Mouse (Mus musculus): ENCODE data around the gene Arrdc5. TPM values are rescaled to one million over a fixed set of nuclear protein-coding genes. Genes with fewer than 3 reads are reported as not detected.

Arrdc5 gene
- total and polyA plus RNA-seq, 3 experiments = not detected

DNA sequence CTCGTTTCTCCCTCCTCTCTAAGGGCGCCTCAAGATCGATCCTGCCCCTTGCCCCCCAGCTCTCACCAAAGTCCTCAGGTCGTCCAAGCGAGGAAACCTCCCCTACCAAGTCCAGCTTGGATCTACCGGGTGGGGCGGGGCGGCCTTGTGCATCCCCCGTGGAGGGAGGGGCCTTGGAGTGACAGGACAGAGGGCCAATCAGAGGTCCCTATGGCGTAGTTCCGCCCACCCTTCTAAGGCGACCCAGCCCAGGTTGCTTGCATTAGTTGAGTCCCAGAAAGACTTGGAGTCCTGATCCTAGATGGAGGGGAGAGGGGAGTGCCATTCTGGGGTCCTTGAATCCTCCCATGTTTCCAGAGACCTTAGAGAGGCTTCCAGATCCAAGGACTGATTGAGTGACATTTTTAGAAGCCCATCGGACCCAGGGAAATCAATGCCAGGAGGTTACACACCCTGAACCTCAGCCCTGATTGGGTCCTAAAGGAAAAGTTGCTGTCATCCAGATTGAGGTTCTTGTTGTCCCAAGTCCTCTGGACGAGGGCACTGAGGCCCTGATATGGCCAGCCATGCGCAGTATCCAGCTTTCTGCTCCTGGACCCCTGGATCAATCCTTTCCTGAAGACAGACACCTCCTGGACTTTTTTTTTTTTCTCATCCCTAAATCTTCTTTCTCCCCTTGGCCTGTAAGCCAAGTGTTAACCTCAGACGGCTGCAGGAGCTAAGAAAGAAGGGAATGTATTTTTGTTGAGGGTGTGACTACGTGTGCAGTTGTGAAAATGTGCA is 9.5 kb downstream of the Arrdc5 start (continued):
- TF ChIP-seq POLR2A (IDR thresholded peaks at IDR 0.05; ENCODE audit: control insufficient read depth in 1 of 2, insufficient read depth in 1 of 2, low read depth in 1 of 2, low read length in 2 of 2, poor library complexity in 1 of 2) (peak; percentile 43 to 44; a peak in 1 of 4 replicates), SMC3 (IDR thresholded peaks at IDR 0.05; ENCODE audit: low read depth, low read length) (no peak), BHLHE40 (IDR thresholded peaks at IDR 0.05; ENCODE audit: borderline replicate concordance, low read depth, low read length) (0 out of 2 replicates have a peak, but pooled peaks have one; percentile 18), JUND (IDR thresholded peaks at IDR 0.05; ENCODE audit: low read depth, low read length) (no peak), MEF2A (IDR thresholded peaks at IDR 0.05; ENCODE audit: extremely low read depth, insufficient replicate concordance, low read depth, low read length, poor library complexity, severe bottlenecking) (no peak), ELF1 (IDR thresholded peaks at IDR 0.05; ENCODE audit: low read depth, low read length) (peak; percentile 69), EP300 (IDR thresholded peaks at IDR 0.05; ENCODE audit: low read depth in 1 of 2, low read length in 2 of 2) (no peak), CHD1 (IDR thresholded peaks at IDR 0.05; ENCODE audit: low read depth, low read length) (no peak), RCOR1 (IDR thresholded peaks at IDR 0.05; ENCODE audit: low read depth, low read length) (0 out of 2 replicates have a peak, but pooled peaks have one; percentile 15), ZKSCAN1 (IDR thresholded peaks at IDR 0.05; ENCODE audit: low read depth, low read length) (no peak), ZC3H11A (IDR thresholded peaks at IDR 0.05; ENCODE audit: low read depth, low read length) (no peak), GATA1 (IDR thresholded peaks at IDR 0.05; ENCODE audit: low read depth, low read length) (no peak), MAFK (IDR thresholded peaks at IDR 0.05; ENCODE audit: borderline replicate concordance, low read depth, low read length) (no peak), CHD2 (IDR thresholded peaks at IDR 0.05; ENCODE audit: low read length) (peak; percentile 50), E2F4 (IDR thresholded peaks at IDR 0.05; ENCODE audit: borderline replicate concordance, low read depth, low read length) (no peak), POLR2AphosphoS5 (IDR thresholded peaks at IDR 0.05; ENCODE audit: borderline replicate concordance, low read depth, low read length) (no peak), USF1 (IDR thresholded peaks at IDR 0.05; ENCODE audit: low read depth, low read length) (0 out of 2 replicates have a peak, but pooled peaks have one; percentile 16)

DNA sequence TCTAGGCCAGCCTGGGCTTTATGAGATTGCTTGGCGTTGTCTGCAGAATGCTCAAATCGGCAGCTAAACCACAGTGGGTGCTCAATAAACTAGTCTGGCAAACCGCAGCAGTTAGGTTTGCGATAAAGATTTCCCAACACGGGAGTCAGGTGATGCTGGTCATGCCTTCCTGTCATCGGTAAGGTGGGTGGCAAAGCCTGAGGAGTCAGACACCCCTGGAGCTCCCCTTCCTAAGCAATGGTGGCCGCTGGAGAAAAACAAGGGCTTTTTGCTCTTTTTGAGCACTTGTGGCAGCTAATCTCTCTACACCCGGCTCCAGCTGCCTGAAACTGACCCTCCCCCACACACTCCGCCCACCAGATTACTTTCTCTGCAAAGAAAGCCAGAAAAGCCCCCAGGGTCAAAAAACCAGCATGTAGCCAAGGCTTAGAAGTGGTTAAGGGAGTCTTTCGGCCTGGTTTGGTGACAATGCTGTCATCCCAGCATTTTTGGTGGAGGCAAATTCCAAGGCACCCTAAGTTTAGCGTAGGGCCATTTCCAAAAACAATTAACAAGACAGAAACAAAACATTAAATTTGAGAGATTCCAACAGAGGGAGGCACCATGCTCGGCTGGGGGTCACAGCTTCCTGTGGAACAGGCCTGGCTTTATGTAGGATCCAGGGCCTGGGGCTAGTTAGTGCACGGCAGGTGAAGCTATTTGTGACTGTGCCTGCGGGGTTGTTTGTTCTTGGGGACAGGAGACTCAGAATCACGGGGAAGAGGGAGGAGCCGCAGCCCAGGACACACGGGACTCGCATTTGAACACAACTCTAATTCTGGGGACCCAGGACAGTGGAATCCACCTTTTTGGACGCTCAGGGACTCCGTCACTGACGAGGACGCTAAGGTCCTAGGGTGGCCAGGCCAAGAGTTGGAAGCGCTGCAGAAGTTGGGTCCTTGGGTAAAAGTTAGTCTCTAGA is 10.4 kb downstream of the Arrdc5 start:
- DNase-seq (ENCODE audit: low read depth, low spot score) = peak; percentile 72
- Histone ChIP-seq H3K9me3 (replicated peaks; ENCODE audit: insufficient read depth, low read length) (no peaks in the 10 kb centered on the region), H3K4me1 (ENCODE audit: control insufficient read depth in 1 of 2, insufficient read depth in 2 of 2, low read length in 2 of 2) (peaks cover 6 to 36% of the 10 kb centered on the region in 2 experiments; a peak in 3 of 4 replicates), H3K4me3 (ENCODE audit: control insufficient read depth in 1 of 2, insufficient read depth in 1 of 2, low read depth in 2 of 2, low read length in 2 of 2) (peak overlapping the region; percentile 60 to 93), H3K9ac (ENCODE audit: control insufficient read depth, low read depth, low read length, poor library complexity, severe bottlenecking) (peak overlapping the region; percentile 57), H3K27ac (ENCODE audit: control insufficient read depth, low read depth, low read length) (peak overlapping the region; percentile 75), H3K79me2 (ENCODE audit: control insufficient read depth, insufficient read depth, low read length, poor library complexity) (no peaks in the 10 kb centered on the region; the same call in 1 of the 2 replicates), H3K36me3 (ENCODE audit: control insufficient read depth in 1 of 2, insufficient read depth in 2 of 2, low read length in 2 of 2) (peaks cover 0 to 21% of the 10 kb centered on the region in 2 experiments; a peak in 2 of 4 replicates), H3K27me3 (ENCODE audit: control insufficient read depth in 1 of 2, insufficient read depth in 2 of 2, low read length in 2 of 2) (no peaks in the 10 kb centered on the region)
- TF ChIP-seq ZNF384 (IDR thresholded peaks at IDR 0.05; ENCODE audit: low read depth, low read length) (no peak; the same call in 1 of the 2 replicates), MAX (IDR thresholded peaks at IDR 0.05; ENCODE audit: low read length) (peak; percentile 52; the same call in 1 of the 2 replicates), USF1 (IDR thresholded peaks at IDR 0.05; ENCODE audit: low read depth, low read length) (peak; percentile 80), MXI1 (IDR thresholded peaks at IDR 0.05; ENCODE audit: low read depth, low read length) (peak; percentile 72), CHD2 (IDR thresholded peaks at IDR 0.05; ENCODE audit: low read length) (no peak), TBP (IDR thresholded peaks at IDR 0.05; ENCODE audit: low read depth, low read length) (no peak), MAZ (IDR thresholded peaks at IDR 0.05; ENCODE audit: low read depth, low read length) (no peak), CTCF (IDR thresholded peaks at IDR 0.05 in 2 of 3, conservative IDR thresholded peaks at IDR 0.05 in 1 of 3; ENCODE audit: control insufficient read depth in 1 of 3, insufficient read depth in 1 of 3, low read depth in 2 of 3, low read length in 3 of 3, poor library complexity in 1 of 3, severe bottlenecking in 1 of 3) (no peak), GATA1 (IDR thresholded peaks at IDR 0.05; ENCODE audit: low read depth, low read length) (peak; percentile 45; the same call in 1 of the 2 replicates), CHD1 (IDR thresholded peaks at IDR 0.05; ENCODE audit: low read depth, low read length) (0 out of 2 replicates have a peak, but pooled peaks have one; percentile 26), UBTF (IDR thresholded peaks at IDR 0.05; ENCODE audit: borderline replicate concordance, insufficient read depth, low read depth, low read length) (no peak), GABPA (IDR thresholded peaks at IDR 0.05; ENCODE audit: low read depth, low read length) (no peak), NRF1 (IDR thresholded peaks at IDR 0.05; ENCODE audit: insufficient read depth, low read depth, low read length, poor library complexity, severe bottlenecking) (no peak), NELFE (IDR thresholded peaks at IDR 0.05; ENCODE audit: low read depth, low read length) (no peak), ETS1 (IDR thresholded peaks at IDR 0.05; ENCODE audit: low read depth, low read length) (peak; percentile 61), EP300 (IDR thresholded peaks at IDR 0.05; ENCODE audit: low read depth in 1 of 2, low read length in 2 of 2) (peak; percentile 53 to 65; a peak in 2 of 4 replicates), SMC3 (IDR thresholded peaks at IDR 0.05; ENCODE audit: low read depth, low read length) (no peak), MAFK (IDR thresholded peaks at IDR 0.05; ENCODE audit: borderline replicate concordance, low read depth, low read length) (peak; percentile 58; the same call in 1 of the 2 replicates), BHLHE40 (IDR thresholded peaks at IDR 0.05; ENCODE audit: borderline replicate concordance, low read depth, low read length) (peak; percentile 94), RCOR1 (IDR thresholded peaks at IDR 0.05; ENCODE audit: low read depth, low read length) (peak; percentile 98)

Measured in MEL (cell line).